Mouse (Mus musculus): ENCODE results near the gene Fam120b. TPM values are rescaled to one million over a fixed set of nuclear protein-coding genes. Genes with fewer than 3 reads are reported as not detected.

Gene Fam120b
- polyA plus RNA-seq, 1 experiment = 8.5 TPM

Other genes starting within 250 kb of the Fam120b start
- gene Dll1, start 19.3 kb upstream of the Fam120b start, polyA plus RNA-seq (2012; rRNA removed) = 20.8 and 35.9 TPM in 2 replicates
- gene Psmb1, start 103.5 kb downstream of the Fam120b start, polyA plus RNA-seq (2012; rRNA removed) = 154 and 162 TPM in 2 replicates
- 14.0 and 25.4 TPM in 2 replicates for gene Tbp, start 103.7 kb downstream of the Fam120b start, polyA plus RNA-seq (2012; rRNA removed)
- gene Pdcd2, start 131.1 kb downstream of the Fam120b start, polyA plus RNA-seq (2012; rRNA removed) = 15.5 and 17.5 TPM in 2 replicates
- 2.0 and 3.1 TPM in 2 replicates for gene Prdm9, start 168.2 kb downstream of the Fam120b start, polyA plus RNA-seq (2012; rRNA removed)